Mouse (Mus musculus): ENCODE measurements around the gene Lrrc57.
A peak's percentile ranks its signal among the peaks of the same experiment; 100 is the strongest.

The Lrrc57 gene

DNA sequence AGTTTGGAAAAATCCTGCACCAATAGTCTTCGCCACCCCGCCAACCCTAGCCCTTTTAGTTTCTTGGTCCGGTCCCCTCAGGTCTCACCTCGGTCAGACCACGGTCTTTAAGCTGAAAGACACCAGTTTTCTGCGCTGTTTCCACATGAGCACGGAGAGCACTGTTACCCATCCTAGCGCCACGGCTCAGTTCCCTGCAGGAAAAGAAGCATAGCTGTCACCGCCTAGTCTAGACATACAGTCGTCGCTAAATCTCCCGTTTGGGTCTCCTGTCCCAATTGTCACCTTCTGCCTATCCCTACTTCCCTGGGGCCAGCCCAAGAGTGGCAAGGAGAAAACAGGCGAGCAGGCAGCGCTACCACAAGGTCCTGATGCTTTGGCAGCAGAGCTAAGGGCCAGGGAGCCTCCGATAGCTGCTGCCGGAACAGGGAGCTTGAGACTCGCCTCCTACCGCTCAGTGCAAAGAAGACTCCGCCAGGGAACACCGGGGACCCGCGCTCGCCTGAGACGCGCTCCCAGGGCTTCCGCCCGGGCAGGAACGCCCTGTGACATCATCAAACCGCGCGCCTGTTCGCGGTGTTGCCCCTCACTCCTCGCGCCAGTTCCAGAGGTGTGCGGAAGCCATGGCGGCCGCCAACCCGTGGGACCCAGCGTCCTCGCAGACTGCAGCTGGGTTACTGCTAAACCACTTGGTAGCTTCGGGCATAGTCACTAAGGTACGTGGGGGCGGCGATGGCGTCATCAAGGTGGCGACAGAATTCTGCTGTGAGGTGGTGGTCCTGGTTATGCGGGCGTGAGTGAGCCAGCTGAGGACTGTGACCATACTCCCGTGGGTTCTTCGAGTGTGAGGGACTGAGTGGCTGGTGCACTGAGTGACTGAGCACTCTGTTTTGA lies at the start of gene Lrrc57, which contains the start of gene Haus2:
Gene Lrrc57 (minus strand): TSS at position 691 of the 894 bp plus-strand sequence.
Gene Haus2 (plus strand): TSS at position 554 of the 894 bp plus-strand sequence.
- DNase-seq (ENCODE audit: low read depth), result peak; percentile 94

DNA sequence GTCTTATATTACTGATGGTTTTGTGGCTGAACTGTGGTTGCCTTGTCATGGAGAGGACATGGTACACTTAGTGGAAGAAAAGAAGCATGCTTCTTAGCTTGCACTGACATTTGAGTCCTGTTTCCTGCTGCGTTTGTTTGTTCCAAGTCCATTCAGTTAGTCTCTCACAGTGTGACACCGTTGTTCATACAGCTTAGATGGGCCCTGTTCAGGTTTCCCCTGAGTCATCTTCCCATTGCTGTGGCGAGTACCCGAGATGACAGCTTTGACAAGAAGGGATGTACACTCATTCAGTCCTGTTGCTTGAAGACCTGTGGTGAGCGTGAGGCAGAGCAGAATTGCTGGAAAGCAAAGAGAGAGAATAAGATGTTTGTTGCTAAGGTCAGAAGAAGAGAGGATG lies 49.2 kb upstream of the Lrrc57 start:
- DNase-seq (ENCODE audit: low read depth), result no peak

DNA sequence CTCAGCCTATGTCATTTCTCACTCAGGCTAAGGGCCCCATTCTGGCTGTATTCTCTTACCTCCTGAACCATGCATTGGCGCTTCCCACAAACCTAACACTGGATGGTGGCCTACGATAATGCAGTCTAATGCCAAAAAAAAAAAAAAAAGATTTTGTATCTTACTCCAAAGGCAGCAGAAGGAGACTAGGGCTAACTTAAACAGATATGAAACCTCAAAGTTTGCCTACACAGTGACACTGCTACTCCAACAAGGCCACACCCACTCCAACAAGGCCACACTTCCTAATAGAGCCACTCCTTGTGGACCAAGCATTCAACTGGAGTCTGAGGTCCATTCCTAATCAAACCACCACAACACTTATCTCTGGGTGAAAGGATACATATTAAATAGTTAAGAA lies 47.4 kb upstream of the Lrrc57 start:
- no peak for DNase-seq (ENCODE audit: low read depth)

DNA sequence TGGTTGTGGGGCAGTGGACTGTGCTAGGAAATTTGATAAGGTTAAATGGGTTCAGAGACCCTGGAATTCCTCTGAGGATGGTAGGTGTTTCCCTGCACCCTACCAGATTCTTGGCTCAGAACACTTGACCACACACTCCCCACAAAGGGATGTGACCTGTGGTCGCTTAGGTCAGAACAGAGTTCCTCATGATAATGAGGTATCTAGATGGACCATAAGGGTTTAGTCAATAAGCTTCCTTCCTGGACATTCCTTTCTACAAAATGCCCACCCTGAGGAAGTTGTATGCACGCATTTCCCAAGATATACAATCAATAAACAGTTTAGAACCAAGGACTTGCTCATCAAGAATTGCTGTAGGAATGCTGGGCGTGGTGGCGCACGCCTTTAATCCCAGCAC lies 46.6 kb upstream of the Lrrc57 start:
- DNase-seq (ENCODE audit: low read depth), result no peak

GRCm38 (mm10) chr2:120654693-120655092 lies 45.4 kb upstream of the Lrrc57 start:
- DNase-seq (ENCODE audit: low read depth), result no peak

DNA sequence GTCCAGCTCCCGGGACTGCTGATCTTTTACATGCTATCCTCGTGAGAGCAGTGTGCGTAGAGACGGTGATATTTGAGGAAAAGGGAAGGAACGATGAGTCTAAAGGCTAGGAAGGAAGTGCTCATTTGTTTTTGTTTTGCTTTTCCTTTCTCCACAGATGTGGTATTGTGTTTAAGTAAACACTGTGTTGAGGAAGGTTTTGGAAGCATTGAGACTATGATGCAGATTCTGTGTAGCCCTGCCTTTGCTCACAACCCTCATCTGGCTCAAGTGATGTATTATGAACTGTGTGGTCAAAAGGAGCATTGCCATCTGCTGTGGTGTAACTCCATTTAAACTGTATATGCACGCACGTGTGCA lies 43.6 kb upstream of the Lrrc57 start:
- no peak for DNase-seq (ENCODE audit: low read depth)

DNA sequence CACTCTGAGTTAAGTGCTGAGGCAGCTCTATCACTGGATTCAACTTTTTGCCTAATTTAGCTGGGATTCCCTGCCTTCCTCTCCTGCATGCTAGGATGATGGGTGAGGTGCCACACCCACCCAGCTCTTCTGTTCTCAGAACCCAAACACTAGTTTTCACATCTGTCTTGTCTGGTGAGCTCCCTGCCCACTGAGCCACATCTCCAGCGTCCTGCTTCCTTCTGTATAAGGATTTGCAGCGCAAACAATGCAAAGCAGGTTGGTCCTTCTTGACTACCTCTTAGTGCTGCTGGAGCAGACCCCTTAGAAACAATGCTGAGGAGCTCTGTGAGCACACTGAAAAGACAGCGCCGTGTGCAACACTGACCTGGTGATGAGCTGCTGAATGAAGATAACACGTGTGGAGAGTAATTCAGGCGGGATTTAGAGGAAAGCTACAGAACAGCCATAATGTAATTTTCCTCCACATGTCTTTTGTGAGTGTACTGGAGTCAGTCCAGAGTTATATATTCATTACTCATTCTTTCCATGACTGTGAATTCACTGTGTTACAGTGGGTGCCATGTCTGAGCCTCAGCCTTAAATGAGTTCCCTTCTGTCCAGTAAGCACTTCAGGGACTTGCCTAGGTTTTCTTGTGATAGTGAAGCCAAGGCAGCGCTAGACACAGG lies 43.1 kb upstream of the Lrrc57 start:
- no peak for DNase-seq (ENCODE audit: low read depth)

- DNase-seq (ENCODE audit: low read depth), result no peak
Measured at GRCm38 (mm10) chr2:120646777-120647176, 37.5 kb upstream of the Lrrc57 start.

GRCm38 (mm10) chr2:120643836-120644235 lies 34.5 kb upstream of the Lrrc57 start:
- DNase-seq (ENCODE audit: low read depth), result no peak

- no peak for DNase-seq (ENCODE audit: low read depth)
Measured at GRCm38 (mm10) chr2:120640835-120641234, 31.5 kb upstream of the Lrrc57 start.

- DNase-seq (ENCODE audit: low read depth), result no peak
Measured at GRCm38 (mm10) chr2:120631957-120632356, 22.6 kb upstream of the Lrrc57 start.

- no peak for DNase-seq (ENCODE audit: low read depth)
Measured at GRCm38 (mm10) chr2:120631521-120631920, 22.2 kb upstream of the Lrrc57 start.

DNA sequence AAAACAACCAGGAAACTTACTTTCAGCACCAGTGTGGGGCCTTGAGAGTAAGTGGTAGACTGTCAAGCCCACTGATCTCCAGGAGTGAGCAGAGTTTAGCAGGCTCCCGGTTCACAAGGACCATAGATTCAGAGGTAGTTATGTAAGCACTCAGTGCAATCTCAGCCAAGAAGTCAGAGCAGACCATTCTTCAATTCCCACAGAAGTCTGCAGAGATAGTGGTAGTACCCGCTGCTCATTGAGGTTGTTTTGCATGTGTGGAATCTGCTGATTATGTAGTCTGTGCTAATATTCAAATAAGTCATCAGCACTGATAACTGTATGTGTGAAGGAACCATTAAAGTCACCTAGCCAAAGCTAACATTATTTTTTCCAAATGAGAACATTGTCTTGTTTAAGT lies 21.3 kb upstream of the Lrrc57 start:
- no peak for DNase-seq (ENCODE audit: low read depth)

- no peak for DNase-seq (ENCODE audit: low read depth)
Measured at GRCm38 (mm10) chr2:120630246-120630645, 20.9 kb upstream of the Lrrc57 start.

GRCm38 (mm10) chr2:120628886-120629735 lies 19.8 kb upstream of the Lrrc57 start, which contains the start of gene Stard9:
Gene Stard9 (plus strand): TSS chr2:120629121.
- DNase-seq (ENCODE audit: low read depth), result peak; percentile 99

GRCm38 (mm10) chr2:120628076-120628865 lies 19.0 kb upstream of the Lrrc57 start:
- no peak for DNase-seq (ENCODE audit: low read depth)

DNA sequence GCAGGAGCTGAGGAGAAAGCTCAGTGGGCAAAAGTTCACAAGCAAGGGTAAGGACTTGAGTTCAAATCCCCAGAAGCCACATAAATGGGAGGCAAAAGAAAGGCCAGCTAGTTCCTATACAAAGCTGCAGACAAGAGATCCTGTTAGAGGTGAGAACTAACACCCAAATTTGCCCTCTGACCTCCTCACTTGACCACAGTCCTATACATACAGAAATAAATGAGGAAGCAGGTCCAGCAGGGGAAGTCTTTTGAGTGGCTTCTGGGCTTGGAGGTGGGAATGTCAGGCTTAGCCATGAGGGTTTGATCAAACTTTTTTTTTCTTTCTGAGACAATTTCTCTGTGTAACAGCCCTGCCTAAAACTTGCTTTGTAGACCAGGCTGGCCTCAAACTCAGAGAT lies 13.6 kb upstream of the Lrrc57 start:
- no peak for DNase-seq (ENCODE audit: low read depth)

- DNase-seq (ENCODE audit: low read depth), result no peak
Measured at GRCm38 (mm10) chr2:120619538-120619937, 10.2 kb upstream of the Lrrc57 start.

GRCm38 (mm10) chr2:120616279-120617163 lies 7.2 kb upstream of the Lrrc57 start:
- no peak for DNase-seq (ENCODE audit: low read depth)

DNA sequence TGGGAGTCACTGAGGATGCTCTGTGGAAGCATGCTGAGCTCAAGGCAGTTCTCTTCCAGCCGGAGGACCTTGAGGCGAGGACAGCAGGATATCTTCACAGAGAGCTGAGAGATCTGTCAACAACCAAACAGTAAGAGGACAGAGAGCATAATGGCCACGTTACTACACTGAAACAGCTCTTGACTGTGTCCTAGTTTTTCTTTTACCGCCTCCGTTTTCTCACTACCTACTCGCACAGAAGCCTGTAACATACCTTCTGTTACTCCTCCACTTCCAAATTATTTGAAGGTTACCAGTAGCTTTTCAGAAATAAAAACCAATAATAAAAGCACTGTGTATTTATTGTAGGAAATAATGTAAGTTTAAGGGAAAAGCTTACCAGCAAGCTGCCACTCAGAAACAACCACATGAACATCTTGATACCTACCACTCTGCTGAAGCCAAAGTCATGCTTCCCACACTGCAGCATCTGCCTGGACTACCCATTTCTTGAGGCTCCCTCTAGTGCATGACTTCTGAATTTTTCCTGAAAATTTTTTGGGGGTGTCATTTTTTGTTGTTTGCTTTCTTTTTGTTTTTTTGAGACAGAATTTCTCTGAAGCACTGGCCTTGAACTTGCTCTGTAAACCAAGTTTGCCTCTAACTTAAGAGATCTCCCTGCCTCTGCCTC lies 3.2 kb downstream of the Lrrc57 start:
- DNase-seq (ENCODE audit: low read depth), result peak; percentile 35
